Mouse (Mus musculus) embryonic fibroblast, embryonic 13.5 days (primary cell): Measurements from ENCODE around the gene Zcchc7. TPM values are rescaled to one million over a fixed set of nuclear protein-coding genes. Genes with fewer than 3 reads are reported as not detected.

Experiments
- H3K27ac ChIP-seq: 2 replicates; pipeline ENCODE4 v1.5.1; 2012; ENCODE audit warnings: low read length, control low read depth, inconsistent platforms; ENCODE audit not compliant: insufficient read depth
- H3K4me1 ChIP-seq: 2 replicates; pipeline ENCODE4 v1.6.1; 2011; ENCODE audit warnings: low read length; ENCODE audit not compliant: control insufficient read depth, insufficient read depth
- H3K4me3 ChIP-seq: 2 replicates; pipeline ENCODE4 v1.5.1; 2011; ENCODE audit warnings: mild to moderate bottlenecking, control low read depth, low read length; ENCODE audit not compliant: insufficient read depth
- CTCF ChIP-seq: IDR thresholded peaks from 2 replicates; pipeline ENCODE4 v1.5.1; 2011; ENCODE audit warnings: mild to moderate bottlenecking, control low read depth, low read length, moderate library complexity, borderline replicate concordance; ENCODE audit not compliant: insufficient read depth
- POLR2A ChIP-seq: IDR thresholded peaks from 2 replicates; pipeline ENCODE4 v1.6.1; 2011; ENCODE audit warnings: low read depth, mild to moderate bottlenecking, control low read depth, low read length, moderate library complexity
- polyA plus RNA-seq: library from polyadenylated mRNA; stranded (reverse); fragments of >200 nt; gene quantifications from 2 replicates; pipeline ENCODE4 v1.2.4, GENCODE M21; 2011; ENCODE audit warnings: low read depth; ENCODE audit not compliant: missing spikeins, insufficient read length

Gene Zcchc7
- polyA plus RNA-seq: 43.4 and 45.0 TPM in 2 replicates

- H3K4me3 ChIP-seq: peak within 1 kb of the TSS; percentile 70
- no peak for TF ChIP-seq CTCF
- TF ChIP-seq POLR2A: no peak; the same call in 1 of the 2 replicates
- H3K27ac ChIP-seq: peak within 1 kb of the TSS; percentile 41
- no peaks in the 10 kb centered on the region for H3K4me1 ChIP-seq
These were observed at the start of gene Zcchc7 for GRCm38 (mm10) chr4:44755553-44756133. Zcchc7 (plus strand) TSS chr4:44755877.

DNA sequence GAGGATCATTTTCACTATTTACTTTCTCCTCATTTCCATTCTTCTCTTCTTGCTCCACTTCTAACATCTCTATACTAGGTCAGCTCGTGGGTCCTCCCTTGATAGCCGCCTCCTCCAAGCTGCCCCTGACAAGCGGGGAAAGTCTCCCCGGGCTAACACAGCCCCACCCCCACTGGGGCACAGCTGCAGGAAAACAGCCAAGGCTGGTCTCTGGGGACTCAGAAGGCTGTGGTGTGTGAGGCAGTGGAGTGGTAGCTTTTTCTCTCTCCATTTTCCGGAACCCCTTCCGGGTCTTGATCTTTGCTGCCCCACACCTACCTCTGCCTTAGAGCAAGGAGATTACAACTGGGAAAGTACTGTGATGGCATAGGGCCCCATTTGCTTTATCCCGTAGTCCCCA lies 49.7 kb upstream of the Zcchc7 start:
- no peak overlapping the region for H3K27ac ChIP-seq
- TF ChIP-seq POLR2A: no peak
- TF ChIP-seq CTCF: no peak
- no peak overlapping the region for H3K4me3 ChIP-seq

GRCm38 (mm10) chr4:44706865-44707264 lies 48.8 kb upstream of the Zcchc7 start:
- H3K4me3 ChIP-seq: no peak overlapping the region
- no peak overlapping the region for H3K27ac ChIP-seq
- TF ChIP-seq POLR2A: no peak
- TF ChIP-seq CTCF: no peak
- no peaks in the 10 kb centered on the region for H3K4me1 ChIP-seq

More for the DNA sequence above, 49.7 kb upstream of the Zcchc7 start:
- no peaks in the 10 kb centered on the region for H3K4me1 ChIP-seq

DNA sequence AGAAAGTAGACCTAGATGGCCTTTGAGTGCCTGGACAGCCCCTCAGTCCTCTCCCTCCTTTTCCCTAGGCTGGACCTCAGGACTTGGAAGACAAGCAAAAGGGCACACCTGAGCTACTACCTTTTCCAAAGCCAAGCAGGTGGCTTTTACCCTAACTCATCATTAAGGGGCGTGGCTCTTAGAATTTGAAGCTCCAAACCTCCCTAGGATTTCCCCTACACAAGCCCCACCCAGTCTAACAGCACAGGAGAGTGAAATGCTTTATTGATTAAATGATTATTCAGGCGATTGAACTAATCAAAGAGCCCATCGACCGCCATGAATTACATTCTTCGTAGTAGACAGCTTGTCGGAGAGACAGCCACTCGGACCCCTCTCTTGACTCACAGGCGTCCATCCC lies 47.4 kb upstream of the Zcchc7 start:
- TF ChIP-seq POLR2A: no peak
- no peak for TF ChIP-seq CTCF
- no peak overlapping the region for H3K4me3 ChIP-seq
- H3K27ac ChIP-seq: no peak overlapping the region
- H3K4me1 ChIP-seq: no peaks in the 10 kb centered on the region

GRCm38 (mm10) chr4:44709091-44709695 lies 46.5 kb upstream of the Zcchc7 start:
- no peaks in the 10 kb centered on the region for H3K4me1 ChIP-seq
- H3K27ac ChIP-seq: no peak overlapping the region
- no peak overlapping the region for H3K4me3 ChIP-seq
- no peak for TF ChIP-seq CTCF
- TF ChIP-seq POLR2A: no peak

DNA sequence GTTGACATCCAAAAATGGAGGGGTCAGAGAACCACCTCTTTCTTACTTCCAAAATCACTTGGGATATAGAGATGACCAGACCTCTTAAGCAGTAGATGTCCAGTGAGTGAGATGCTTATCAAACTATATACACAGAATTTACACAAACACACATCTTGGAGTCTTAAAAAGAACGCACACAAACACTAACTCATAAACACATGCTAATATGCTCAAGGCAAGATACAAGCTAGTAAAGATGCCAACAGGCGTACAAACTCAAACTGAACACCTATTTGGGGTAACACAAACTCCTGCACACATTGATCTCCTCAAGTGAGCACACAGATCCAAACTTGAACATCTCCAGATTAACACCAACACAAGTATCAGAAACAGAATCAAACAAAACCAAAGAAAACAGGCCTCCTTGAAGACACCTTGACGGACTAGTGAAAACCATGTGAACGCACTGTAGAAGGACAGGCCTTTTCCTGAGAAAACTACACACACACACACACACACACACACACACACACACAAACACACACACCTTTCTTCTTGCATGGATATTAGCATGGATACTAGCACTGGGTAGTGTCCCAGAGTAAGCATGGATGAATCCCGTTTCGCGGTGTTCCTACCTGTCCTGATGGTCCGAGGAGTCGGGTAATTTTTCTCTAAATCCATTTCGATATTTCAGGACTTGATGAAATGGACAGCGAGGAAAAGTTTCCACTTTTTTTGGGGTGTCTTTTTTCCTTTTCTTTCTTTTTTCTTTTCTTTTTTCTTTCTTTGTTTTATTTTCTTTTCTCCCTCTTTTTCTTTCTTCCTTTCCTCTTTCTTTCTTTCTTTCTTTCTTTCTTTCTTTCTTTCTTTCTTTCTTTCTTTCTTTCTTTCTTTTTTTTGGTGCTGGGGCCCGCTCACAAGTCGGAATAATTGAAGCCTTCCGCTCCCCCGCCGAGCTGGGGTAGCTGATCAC lies 45.7 kb upstream of the Zcchc7 start, which contains the start of gene Pax5:
Gene Pax5 (minus strand): TSS at position 748 of the 961 bp plus-strand sequence.
- no peaks in the 10 kb centered on the region for H3K4me1 ChIP-seq
- no peak for TF ChIP-seq CTCF
- TF ChIP-seq POLR2A: no peak
- H3K4me3 ChIP-seq: no peak within 1 kb of the TSS
- H3K27ac ChIP-seq: no peak within 1 kb of the TSS

DNA sequence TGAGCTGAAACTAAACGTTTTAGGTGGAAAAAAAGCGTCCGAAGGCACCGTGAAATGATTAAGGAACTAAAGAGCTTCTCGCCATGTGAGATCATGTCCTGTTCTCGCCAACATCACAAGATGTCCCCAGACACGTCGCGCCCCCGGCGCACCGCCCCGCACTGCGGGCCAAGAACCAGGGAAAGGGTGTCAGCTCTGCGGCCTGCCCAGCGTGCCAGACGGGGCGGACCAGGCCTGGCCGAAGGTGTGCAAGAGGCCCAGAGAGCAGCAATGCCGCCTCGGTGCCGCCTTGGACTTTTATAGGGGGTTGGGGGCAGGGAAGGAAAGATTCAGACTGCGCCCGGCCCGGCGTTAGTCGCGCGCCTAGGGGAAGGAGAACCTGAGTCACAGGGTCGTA lies 45.0 kb upstream of the Zcchc7 start:
- Histone ChIP-seq H3K27ac (no peak overlapping the region), H3K4me1 (no peaks in the 10 kb centered on the region), H3K4me3 (no peak overlapping the region)
- TF ChIP-seq POLR2A: no peak
- no peak for TF ChIP-seq CTCF

GRCm38 (mm10) chr4:44711136-44711900 lies 44.4 kb upstream of the Zcchc7 start:
- TF ChIP-seq POLR2A: no peak
- no peak for TF ChIP-seq CTCF
- Histone ChIP-seq H3K4me3 (no peak overlapping the region), H3K27ac (no peak overlapping the region), H3K4me1 (no peaks in the 10 kb centered on the region)
